Mouse (Mus musculus) testis, adult 2 months (tissue): ENCODE data around the gene Dspp.

Source experiments
- CTCF ChIP-seq: fragments of 200-500 bp; IDR thresholded peaks from 2 replicates; pipeline ENCODE4 v1.5.1; 2012; ENCODE audit warnings: low read depth, mild to moderate bottlenecking, inconsistent platforms, low read length, moderate library complexity; ENCODE audit not compliant: control insufficient read depth, insufficient read depth, insufficient replicate concordance
- POLR2A ChIP-seq: fragments of 200-500 bp; IDR thresholded peaks from 2 replicates; pipeline ENCODE4 v1.6.1; 2012; ENCODE audit warnings: low read depth, mild to moderate bottlenecking, inconsistent platforms, low read length, moderate library complexity; ENCODE audit not compliant: control insufficient read depth

GRCm38 (mm10) chr5:104127351-104127750, 43.2 kb upstream of the Dspp start:
- TF ChIP-seq POLR2A (no peak), CTCF (no peak)
